Mouse (Mus musculus) ES-Bruce4 (cell line): Measurements from ENCODE around the gene Slc7a8. TPM values are rescaled to one million over a fixed set of nuclear protein-coding genes. Genes with fewer than 3 reads are reported as not detected.
A peak's percentile ranks its signal among the peaks of the same experiment; 100 is the strongest.

Source experiments
- H3K27ac ChIP-seq: 2 replicates; pipeline ENCODE4 v1.5.1; 2012; ENCODE audit warnings: low read length, inconsistent platforms; ENCODE audit not compliant: insufficient read depth
- H3K27me3 ChIP-seq: 2 replicates; pipeline ENCODE4 v1.6.1; 2012; ENCODE audit warnings: mild to moderate bottlenecking, low read length, inconsistent platforms; ENCODE audit not compliant: control insufficient read depth, poor library complexity, insufficient read depth, severe bottlenecking
- H3K36me3 ChIP-seq: 2 replicates; pipeline ENCODE4 v1.6.1; 2012; ENCODE audit warnings: inconsistent platforms, mild to moderate bottlenecking, low read length, moderate library complexity; ENCODE audit not compliant: control insufficient read depth, poor library complexity, insufficient read depth, severe bottlenecking
- H3K4me1 ChIP-seq: one replicate; pipeline ENCODE4 v1.8.1; 2011; ENCODE audit warnings: low read length; ENCODE audit not compliant: control insufficient read depth, insufficient read depth
- H3K4me3 ChIP-seq: 2 replicates; pipeline ENCODE4 v1.5.1; 2011; ENCODE audit warnings: low read depth, mild to moderate bottlenecking, low read length
- H3K9ac ChIP-seq: 2 replicates; pipeline ENCODE4 v1.6.1; 2012; ENCODE audit warnings: low read depth, mild to moderate bottlenecking, inconsistent platforms; ENCODE audit not compliant: poor library complexity, severe bottlenecking
- H3K9me3 ChIP-seq: replicated peaks from 2 replicates; pipeline ENCODE4 v1.6.1; 2012; ENCODE audit warnings: mild to moderate bottlenecking, low read length, inconsistent platforms; ENCODE audit not compliant: control insufficient read depth, poor library complexity, insufficient read depth, severe bottlenecking
- CTCF ChIP-seq: IDR thresholded peaks from one replicate; pipeline ENCODE4 v1.8.1; 2011; ENCODE audit warnings: low read depth, low read length
- EP300 ChIP-seq: IDR thresholded peaks from 2 replicates; pipeline ENCODE4 v1.6.1; 2011; ENCODE audit warnings: low read depth, low read length; ENCODE audit not compliant: insufficient read depth
- POLR2A ChIP-seq: IDR thresholded peaks from one replicate; pipeline ENCODE4 v1.8.1; 2011; ENCODE audit warnings: low read length; ENCODE audit not compliant: insufficient read depth
- polyA plus RNA-seq: library from polyadenylated mRNA; stranded (reverse); fragments of >200 nt; gene quantifications from 2 replicates; pipeline ENCODE4 v1.2.4, GENCODE M21; 2011; ENCODE audit warnings: low read depth; ENCODE audit not compliant: missing spikeins, insufficient read depth, insufficient read length

The Slc7a8 gene
- polyA plus RNA-seq, 1 experiment = 2.0 TPM

- Histone ChIP-seq H3K36me3 (no peaks in the 10 kb centered on the region), H3K27ac (no peak overlapping the region), H3K9me3 (no peaks in the 10 kb centered on the region), H3K9ac (no peak overlapping the region), H3K4me1 (peaks cover 2% of the 10 kb centered on the region), H3K4me3 (no peak overlapping the region), H3K27me3 (no peaks in the 10 kb centered on the region)
- TF ChIP-seq CTCF (no peak), POLR2A (no peak), EP300 (no peak)
Measured at GRCm38 (mm10) chr14:54795901-54796300, 14.2 kb upstream of the Slc7a8 start.

DNA sequence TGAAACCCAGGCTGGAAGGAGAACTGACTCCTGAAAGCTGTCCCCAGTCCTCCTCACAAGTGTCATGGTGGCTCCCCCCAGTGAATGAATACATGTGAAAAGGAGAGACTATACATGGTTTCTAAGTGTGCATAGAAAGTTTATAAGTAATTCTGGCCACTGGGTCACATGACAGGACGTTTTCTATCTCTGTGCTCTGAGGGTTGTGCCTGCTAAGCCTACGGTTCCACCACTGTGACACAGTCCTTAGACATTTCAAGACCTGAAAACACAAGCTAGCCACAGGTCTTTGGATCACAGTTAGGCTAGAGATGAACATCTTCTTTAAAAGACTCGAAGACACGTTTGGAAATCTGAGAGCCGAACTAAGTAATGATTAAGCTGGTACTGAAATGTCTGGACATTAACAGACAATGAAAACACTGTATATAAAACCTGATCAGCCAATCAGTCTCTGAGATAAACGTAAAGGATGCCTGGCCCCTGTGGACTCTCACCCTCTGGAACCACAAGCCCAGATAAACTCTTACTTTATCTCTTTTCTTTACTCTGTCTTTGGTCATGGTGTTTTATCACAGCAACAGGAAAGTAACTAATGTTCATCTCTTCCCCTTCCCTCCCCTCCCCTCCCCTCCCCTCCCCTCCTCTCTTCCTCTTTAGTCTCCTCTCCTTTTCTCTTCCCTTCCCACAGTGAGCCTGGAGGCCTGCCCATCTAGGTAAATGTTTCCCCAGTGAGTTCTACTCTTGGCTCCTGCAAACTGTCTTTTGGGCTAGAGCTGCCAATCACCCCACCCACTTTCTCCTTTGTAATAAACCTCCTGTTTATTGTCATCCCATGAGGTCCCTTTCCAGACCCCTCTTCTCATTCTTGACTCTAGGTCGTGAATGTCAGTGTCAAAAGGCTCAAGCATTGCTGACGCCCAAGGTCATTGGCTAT, 12.4 kb upstream of the Slc7a8 start:
- H3K36me3 ChIP-seq = no peaks in the 10 kb centered on the region
- H3K27me3 ChIP-seq = no peaks in the 10 kb centered on the region
- peaks cover 2% of the 10 kb centered on the region for H3K4me1 ChIP-seq
- no peak overlapping the region for H3K27ac ChIP-seq
- H3K9ac ChIP-seq = no peak overlapping the region
- H3K4me3 ChIP-seq = no peak overlapping the region
- no peaks in the 10 kb centered on the region for H3K9me3 ChIP-seq
- TF ChIP-seq CTCF (no peak), EP300 (no peak), POLR2A (no peak)

DNA sequence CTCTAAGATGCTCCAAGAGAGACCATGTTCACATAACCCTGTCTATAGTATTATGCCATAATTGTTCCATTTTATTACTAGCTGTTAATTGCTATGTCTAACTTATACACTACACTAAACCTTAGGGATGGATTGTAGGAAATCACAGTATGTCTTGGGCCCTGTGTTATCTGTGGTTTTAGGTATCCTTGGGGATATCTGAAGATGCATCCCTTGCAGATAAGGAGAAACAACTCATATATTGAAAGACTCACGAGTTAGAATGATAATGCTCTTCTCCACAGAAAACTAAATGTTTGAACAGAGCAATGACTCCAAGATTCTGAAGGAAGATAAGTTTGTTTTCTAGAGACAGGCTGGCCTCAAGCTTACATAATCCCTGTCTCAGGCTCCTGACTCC, 11.6 kb upstream of the Slc7a8 start:
- H3K27me3 ChIP-seq = no peaks in the 10 kb centered on the region
- no peak overlapping the region for H3K27ac ChIP-seq
- TF ChIP-seq EP300 (no peak), CTCF (no peak), POLR2A (no peak)
- H3K9me3 ChIP-seq = no peaks in the 10 kb centered on the region
- no peak overlapping the region for H3K4me3 ChIP-seq
- no peaks in the 10 kb centered on the region for H3K36me3 ChIP-seq
- H3K4me1 ChIP-seq = peaks cover 2% of the 10 kb centered on the region
- H3K9ac ChIP-seq = no peak overlapping the region

DNA sequence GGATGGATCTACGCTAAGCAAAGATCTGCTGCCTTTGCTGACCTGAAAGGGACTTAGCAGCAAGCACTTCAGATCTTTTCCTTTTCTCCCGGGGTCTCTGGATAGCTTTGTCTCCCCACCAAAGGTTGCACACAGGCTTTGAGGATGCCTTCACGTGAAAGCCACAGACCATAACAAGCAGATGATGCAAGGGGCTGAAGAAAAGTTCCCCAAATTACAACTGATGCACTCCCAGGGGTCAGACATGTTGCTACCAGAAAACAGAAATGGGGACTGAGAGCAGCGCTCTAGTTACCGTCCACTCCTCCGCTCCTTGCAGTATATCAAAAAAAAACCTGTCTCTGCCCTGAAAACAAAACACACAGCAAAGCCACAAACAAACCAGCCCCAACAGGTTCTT, 10.4 kb upstream of the Slc7a8 start:
- H3K9ac ChIP-seq = no peak overlapping the region
- H3K27me3 ChIP-seq = no peaks in the 10 kb centered on the region
- TF ChIP-seq POLR2A (no peak), EP300 (no peak), CTCF (no peak)
- no peaks in the 10 kb centered on the region for H3K36me3 ChIP-seq
- no peaks in the 10 kb centered on the region for H3K9me3 ChIP-seq
- H3K4me3 ChIP-seq = no peak overlapping the region
- H3K4me1 ChIP-seq = peaks cover 2% of the 10 kb centered on the region
- no peak overlapping the region for H3K27ac ChIP-seq

DNA sequence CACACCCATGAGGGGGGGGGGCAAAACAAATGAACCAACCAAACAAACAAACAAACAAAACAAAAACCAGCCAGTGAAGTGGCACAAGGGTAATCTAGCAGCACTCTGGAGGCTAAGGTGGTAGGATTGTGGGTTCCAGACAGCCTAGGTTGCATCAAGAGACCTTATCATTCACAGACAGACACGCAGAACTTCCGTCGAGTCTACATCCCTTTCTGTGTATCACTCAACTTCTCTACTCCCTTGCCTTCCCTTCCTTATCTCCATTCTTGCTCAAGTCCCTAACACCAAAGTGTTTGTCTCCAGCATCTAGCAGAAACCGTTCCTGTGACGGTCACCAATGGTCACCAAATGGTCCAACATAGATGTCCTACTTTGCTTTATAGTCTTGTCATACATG, 6.5 kb upstream of the Slc7a8 start:
- H3K9me3 ChIP-seq = no peaks in the 10 kb centered on the region
- H3K4me1 ChIP-seq = no peaks in the 10 kb centered on the region
- TF ChIP-seq POLR2A (no peak), CTCF (no peak)
- H3K9ac ChIP-seq = no peak overlapping the region
- H3K27me3 ChIP-seq = no peaks in the 10 kb centered on the region
- H3K36me3 ChIP-seq = no peaks in the 10 kb centered on the region
- H3K4me3 ChIP-seq = no peak overlapping the region
- H3K27ac ChIP-seq = no peak overlapping the region

DNA sequence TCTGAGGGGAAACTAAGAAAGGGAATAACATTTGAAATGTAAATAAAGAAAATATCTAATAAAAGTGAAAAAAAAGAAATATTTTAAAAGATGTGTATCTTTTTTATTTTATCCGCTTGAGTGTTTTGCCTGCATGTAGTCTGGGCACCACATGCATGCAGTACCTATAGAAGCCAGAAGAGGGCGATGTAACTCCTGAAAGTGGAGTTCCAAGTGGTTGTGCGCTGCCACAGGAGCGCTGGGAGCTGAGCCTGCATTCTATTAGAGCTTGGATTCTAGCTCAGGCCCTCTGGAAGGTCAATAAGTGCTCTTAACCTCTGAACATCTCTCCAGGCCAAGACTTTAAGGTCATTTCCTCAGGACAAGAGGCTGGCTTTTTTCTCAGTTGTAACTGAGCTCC, 5.5 kb upstream of the Slc7a8 start:
- Histone ChIP-seq H3K36me3 (no peaks in the 10 kb centered on the region), H3K27me3 (no peaks in the 10 kb centered on the region), H3K9ac (no peak overlapping the region), H3K27ac (no peak overlapping the region), H3K4me3 (no peak overlapping the region), H3K4me1 (no peaks in the 10 kb centered on the region), H3K9me3 (no peaks in the 10 kb centered on the region)
- TF ChIP-seq CTCF = peak; percentile 55
- no peak for TF ChIP-seq EP300
